Mouse (Mus musculus) neural tube, embryonic 13.5 days (tissue): ENCODE measurements around the gene Dusp1. TPM values are rescaled to one million over a fixed set of nuclear protein-coding genes. Genes with fewer than 3 reads are reported as not detected.

Experiments used
- ATAC-seq: fragments of 200-750 bp; cut with Nextera tagmentation; 2 replicates; pipeline ENCODE4 v1.8.0; 2017; ENCODE audit warnings: low read depth, mild to moderate bottlenecking, moderate TSS enrichment, moderate library complexity
- H3K27ac ChIP-seq: fragments of 300-500 bp; sonication (generic); replicated peaks from 2 replicates; pipeline ENCODE4 v1.5.1; 2015; ENCODE audit warnings: moderate library complexity, mild to moderate bottlenecking, inconsistent platforms
- H3K27me3 ChIP-seq: fragments of 300-500 bp; sonication (generic); 2 replicates; pipeline ENCODE4 v1.6.1; 2015; ENCODE audit warnings: mild to moderate bottlenecking, inconsistent platforms
- H3K36me3 ChIP-seq: fragments of 300-500 bp; sonication (generic); 2 replicates; pipeline ENCODE4 v1.6.1; 2015; ENCODE audit warnings: mild to moderate bottlenecking, inconsistent platforms
- H3K4me1 ChIP-seq: fragments of 300-500 bp; sonication (generic); replicated peaks from 2 replicates; pipeline ENCODE4 v1.6.1; 2015; ENCODE audit warnings: inconsistent platforms
- H3K4me2 ChIP-seq: fragments of 300-500 bp; sonication (generic); 2 replicates; pipeline ENCODE4 v1.6.1; 2015; ENCODE audit warnings: inconsistent platforms, mild to moderate bottlenecking, moderate library complexity
- H3K4me3 ChIP-seq: fragments of 300-500 bp; sonication (generic); 2 replicates; pipeline ENCODE4 v1.5.1; 2015; ENCODE audit warnings: mild to moderate bottlenecking, inconsistent platforms
- H3K9ac ChIP-seq: fragments of 300-500 bp; sonication (generic); 2 replicates; pipeline ENCODE4 v1.6.1; 2015; ENCODE audit warnings: moderate library complexity, mild to moderate bottlenecking, inconsistent platforms
- H3K9me3 ChIP-seq: fragments of 300-500 bp; sonication (generic); 2 replicates; pipeline ENCODE4 v1.6.1; 2016; ENCODE audit warnings: inconsistent platforms
- WGBS: fragments of 180-500 bp; shearing (Covaris S2); methylation state at CpG from one replicate; pipeline ENCODE4 v1.1.7; 2015; 5-methylcytosine and 5-hydroxymethylcytosine counted together
- polyA plus RNA-seq: library from polyadenylated mRNA; unstranded; fragments of >200 nt; fragmentation: Nextera tagmentation; extraction: Ambion mirVana; gene quantifications from 2 replicates; pipeline ENCODE4 v1.2.1, GENCODE M21; 2015

Gene Dusp1
- polyA plus RNA-seq, 1 experiment from 2014 or later, result 36.8 TPM

- peak overlapping the region; percentile 90 for H3K4me2 ChIP-seq
- ATAC-seq, result no peak
- no peaks in the 10 kb centered on the region for H3K9me3 ChIP-seq
- H3K4me1 ChIP-seq, result peaks cover 55% of the 10 kb centered on the region
- H3K9ac ChIP-seq, result peak overlapping the region; percentile 93
- 79% methylated on average over 14 of the region's 14 CpGs for WGBS
- 0 out of 2 replicates have a peak overlapping the region, but pooled peaks have one; percentile 99 for H3K27ac ChIP-seq
- H3K36me3 ChIP-seq, result no peaks in the 10 kb centered on the region
- H3K27me3 ChIP-seq, result no peaks in the 10 kb centered on the region
- peak overlapping the region; percentile 71 for H3K4me3 ChIP-seq
Observed at GRCm38 (mm10) chr17:26506031-26506641, 55.8 kb downstream of the Dusp1 start.

- peaks cover 55% of the 10 kb centered on the region for H3K4me1 ChIP-seq
- H3K4me3 ChIP-seq, result no peak overlapping the region
- peak overlapping the region; percentile 94 for H3K27ac ChIP-seq
- H3K27me3 ChIP-seq, result no peaks in the 10 kb centered on the region
- H3K4me2 ChIP-seq, result peak overlapping the region; percentile 90
- no peaks in the 10 kb centered on the region for H3K36me3 ChIP-seq
- 83% methylated on average over 3 of the region's 3 CpGs for WGBS
- no peak for ATAC-seq
- H3K9ac ChIP-seq, result peak overlapping the region; percentile 41; the same call in 1 of the 2 replicates
- no peaks in the 10 kb centered on the region for H3K9me3 ChIP-seq
Observed at GRCm38 (mm10) chr17:26505181-26505581, 56.7 kb downstream of the Dusp1 start.

GRCm38 (mm10) chr17:26503981-26504671 is 57.8 kb downstream of the Dusp1 start:
- H3K9ac ChIP-seq, result peak overlapping the region; percentile 69
- no peak for ATAC-seq
- WGBS, result 35% methylated on average over 11 of the region's 11 CpGs

DNA sequence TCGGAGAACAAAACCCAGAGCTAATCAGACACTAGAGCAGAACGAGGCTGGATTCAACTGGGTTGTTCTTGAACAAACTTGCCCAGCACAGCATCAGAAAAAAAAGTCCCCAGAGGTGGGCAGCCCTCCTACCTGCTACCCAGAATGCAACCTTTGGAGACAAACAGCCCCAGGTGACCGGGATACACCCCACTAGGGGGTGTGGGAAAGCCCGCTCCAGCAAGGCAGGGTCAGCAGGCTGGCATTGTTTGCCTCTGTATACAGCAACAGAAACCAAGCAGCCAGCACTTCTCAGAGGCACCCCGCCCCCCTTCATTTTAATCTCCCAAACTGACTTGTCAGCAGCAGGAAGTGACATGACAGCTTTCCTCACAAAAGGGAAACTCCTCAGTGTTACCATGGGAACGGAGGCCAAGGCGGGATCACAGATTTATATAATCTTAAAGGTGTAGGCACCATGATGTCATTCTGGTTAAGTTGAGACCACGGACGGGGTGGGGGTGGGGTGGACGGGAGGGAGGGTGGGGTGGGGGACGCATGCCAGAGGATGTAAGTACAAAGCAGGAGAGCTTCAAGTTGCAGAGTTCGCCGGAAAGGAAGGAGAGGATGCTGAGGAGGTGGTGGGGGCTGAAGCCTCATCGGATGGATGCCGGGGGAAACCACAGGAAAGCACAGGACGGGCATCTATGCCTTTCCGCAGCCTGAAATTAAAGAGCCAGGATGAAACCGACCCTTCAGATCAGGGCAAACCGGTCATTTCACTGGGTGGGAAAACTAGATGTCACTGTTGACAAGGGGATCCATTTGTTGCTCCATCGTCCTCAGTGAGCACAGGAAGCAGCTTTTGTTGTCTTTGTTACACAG is 58.9 kb downstream of the Dusp1 start:
- Histone ChIP-seq H3K4me3 (peak overlapping the region; percentile 36), H3K9ac (peak overlapping the region; percentile 69), H3K27ac (peak overlapping the region; percentile 94), H3K27me3 (no peaks in the 10 kb centered on the region), H3K9me3 (no peaks in the 10 kb centered on the region), H3K36me3 (no peaks in the 10 kb centered on the region), H3K4me2 (peak overlapping the region; percentile 90), H3K4me1 (peaks cover 55% of the 10 kb centered on the region)
- peak; percentile 68 for ATAC-seq
- 2% methylated on average over 20 of the region's 20 CpGs for WGBS

More at GRCm38 (mm10) chr17:26503981-26504671, 57.8 kb downstream of the Dusp1 start:
- no peaks in the 10 kb centered on the region for H3K36me3 ChIP-seq
- peak overlapping the region; percentile 36 for H3K4me3 ChIP-seq
- H3K4me1 ChIP-seq, result peaks cover 55% of the 10 kb centered on the region
- no peaks in the 10 kb centered on the region for H3K27me3 ChIP-seq
- H3K4me2 ChIP-seq, result peak overlapping the region; percentile 90
- peak overlapping the region; percentile 94 for H3K27ac ChIP-seq
- no peaks in the 10 kb centered on the region for H3K9me3 ChIP-seq

- Histone ChIP-seq H3K27me3 (no peaks in the 10 kb centered on the region), H3K9ac (no peak overlapping the region), H3K36me3 (no peaks in the 10 kb centered on the region), H3K4me1 (peaks cover 48% of the 10 kb centered on the region), H3K27ac (peak overlapping the region; percentile 94; the same call in 1 of the 2 replicates), H3K4me3 (no peak overlapping the region), H3K4me2 (no peak overlapping the region), H3K9me3 (no peaks in the 10 kb centered on the region)
- ATAC-seq, result no peak
- 89% methylated on average over 5 of the region's 5 CpGs for WGBS
Observed at GRCm38 (mm10) chr17:26501826-26502225, 60.1 kb downstream of the Dusp1 start.

DNA sequence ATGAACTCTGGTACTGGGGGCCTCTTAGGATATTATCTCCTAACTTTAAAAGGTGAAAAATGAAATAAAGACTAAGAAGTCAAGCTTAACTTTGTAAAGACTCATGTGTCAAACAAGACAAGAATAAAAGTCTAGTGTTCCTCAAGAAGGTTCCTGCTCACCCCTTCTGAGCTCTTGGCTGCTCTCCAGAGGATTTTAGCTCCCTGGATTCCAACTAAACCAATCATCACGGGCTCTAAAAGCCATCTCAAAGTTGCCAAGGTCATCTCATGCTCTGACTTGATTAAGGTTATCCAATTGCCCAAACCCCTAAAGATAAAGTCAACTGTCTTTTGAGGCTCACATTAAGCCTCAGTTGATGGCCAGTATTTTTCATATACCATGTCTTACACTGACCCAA is 63.3 kb downstream of the Dusp1 start:
- Histone ChIP-seq H3K27ac (no peak overlapping the region), H3K9me3 (no peaks in the 10 kb centered on the region), H3K9ac (no peak overlapping the region), H3K4me3 (no peak overlapping the region), H3K4me1 (peaks cover 16% of the 10 kb centered on the region), H3K4me2 (no peak overlapping the region), H3K27me3 (no peaks in the 10 kb centered on the region), H3K36me3 (no peaks in the 10 kb centered on the region)
- no peak for ATAC-seq
- 58% methylated on average over 1 of the region's 1 CpGs for WGBS

- Histone ChIP-seq H3K36me3 (no peaks in the 10 kb centered on the region), H3K27me3 (no peaks in the 10 kb centered on the region), H3K9me3 (0 out of 2 replicates have a peak, but pooled peaks cover 6% of the 10 kb centered on the region), H3K9ac (no peak overlapping the region), H3K4me2 (no peak overlapping the region), H3K4me1 (peaks cover 5% of the 10 kb centered on the region), H3K4me3 (no peak overlapping the region), H3K27ac (no peak overlapping the region)
- ATAC-seq, result no peak
- 58% methylated on average over 5 of the region's 5 CpGs for WGBS
Observed at GRCm38 (mm10) chr17:26497416-26497923, 64.5 kb downstream of the Dusp1 start.

- H3K27me3 ChIP-seq, result no peaks in the 10 kb centered on the region
- WGBS, result 90% methylated on average over 4 of the region's 4 CpGs
- no peak for ATAC-seq
Observed at GRCm38 (mm10) chr17:26494642-26495468, 67.1 kb downstream of the Dusp1 start.

DNA sequence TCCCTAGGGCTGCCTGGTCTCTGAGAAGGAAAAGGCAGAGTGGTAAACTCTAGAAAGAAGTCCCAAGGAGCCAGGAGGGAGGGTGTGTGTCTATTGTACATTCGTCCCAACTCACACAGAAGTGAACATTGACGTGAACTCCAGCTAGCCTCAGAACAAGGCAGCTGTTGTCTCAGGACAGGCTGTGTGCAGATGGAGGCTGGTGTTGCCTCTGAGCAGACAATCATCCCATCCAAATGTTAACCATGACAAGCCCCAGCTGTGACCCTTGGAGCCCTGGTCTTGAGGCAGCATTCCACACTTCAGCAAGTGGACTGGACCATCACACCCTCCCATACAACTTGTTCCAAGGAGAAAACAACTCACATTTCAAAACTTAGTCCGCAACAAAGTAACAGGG is 69.7 kb downstream of the Dusp1 start:
- Histone ChIP-seq H3K9ac (no peak overlapping the region), H3K27me3 (no peaks in the 10 kb centered on the region), H3K4me2 (no peak overlapping the region), H3K36me3 (no peaks in the 10 kb centered on the region), H3K9me3 (0 out of 2 replicates have a peak, but pooled peaks cover 6% of the 10 kb centered on the region), H3K4me1 (no peaks in the 10 kb centered on the region), H3K4me3 (no peak overlapping the region), H3K27ac (no peak overlapping the region)
- 87% methylated on average over 3 of the region's 3 CpGs for WGBS
- ATAC-seq, result no peak

More at GRCm38 (mm10) chr17:26494642-26495468, 67.1 kb downstream of the Dusp1 start:
- no peak overlapping the region for H3K27ac ChIP-seq
- H3K9ac ChIP-seq, result no peak overlapping the region
- H3K9me3 ChIP-seq, result 0 out of 2 replicates have a peak, but pooled peaks cover 6% of the 10 kb centered on the region
- no peaks in the 10 kb centered on the region for H3K36me3 ChIP-seq
- H3K4me3 ChIP-seq, result no peak overlapping the region
- H3K4me2 ChIP-seq, result no peak overlapping the region
- no peaks in the 10 kb centered on the region for H3K4me1 ChIP-seq

DNA sequence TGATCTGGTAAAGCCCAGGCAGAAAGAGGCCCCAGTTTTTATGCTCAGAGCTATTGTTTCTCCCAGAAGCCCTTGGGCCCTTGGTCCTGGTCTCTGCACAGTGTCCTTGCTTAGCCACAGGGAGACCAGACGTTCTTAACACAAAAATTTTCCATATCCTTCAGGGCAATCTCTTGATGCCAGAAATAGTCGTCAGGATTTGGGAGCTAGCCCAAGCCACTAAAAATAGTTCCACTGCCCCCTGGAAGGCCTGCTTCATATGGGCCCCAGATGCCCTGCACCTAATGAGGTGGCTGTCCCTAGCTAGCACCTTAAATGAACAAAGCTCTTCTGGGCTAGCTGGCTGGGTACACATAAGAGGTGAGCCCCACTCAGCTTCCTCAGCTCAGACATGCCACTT is 71.0 kb downstream of the Dusp1 start:
- H3K4me1 ChIP-seq, result no peaks in the 10 kb centered on the region
- H3K27me3 ChIP-seq, result no peaks in the 10 kb centered on the region
- no peak overlapping the region for H3K4me3 ChIP-seq
- no peak overlapping the region for H3K27ac ChIP-seq
- ATAC-seq, result no peak
- no peak overlapping the region for H3K9ac ChIP-seq
- H3K36me3 ChIP-seq, result no peaks in the 10 kb centered on the region
- WGBS, result 84% methylated on average over 2 of the region's 2 CpGs
- H3K4me2 ChIP-seq, result no peak overlapping the region
- H3K9me3 ChIP-seq, result 0 out of 2 replicates have a peak, but pooled peaks cover 6% of the 10 kb centered on the region

GRCm38 (mm10) chr17:26490072-26490471 is 71.9 kb downstream of the Dusp1 start:
- 91% methylated on average over 10 of the region's 10 CpGs for WGBS
- Histone ChIP-seq H3K9me3 (0 out of 2 replicates have a peak, but pooled peaks cover 6% of the 10 kb centered on the region), H3K36me3 (no peaks in the 10 kb centered on the region), H3K4me3 (no peak overlapping the region), H3K4me2 (no peak overlapping the region), H3K9ac (no peak overlapping the region), H3K27me3 (no peaks in the 10 kb centered on the region), H3K27ac (no peak overlapping the region), H3K4me1 (no peaks in the 10 kb centered on the region)
- ATAC-seq, result no peak
